Mouse (Mus musculus) G1E (cell line): ENCODE data around the gene Dnase2a.

ENCODE experiments used
- CTCF ChIP-seq: IDR thresholded peaks from 2 replicates; pipeline ENCODE4 v1.5.1; 2012; ENCODE audit warnings: low read depth, low read length, inconsistent platforms, mixed read lengths
- GATA1 ChIP-seq: IDR thresholded peaks from 2 replicates; pipeline ENCODE4 v1.6.1; 2012; ENCODE audit warnings: borderline replicate concordance, low read length, inconsistent platforms, mixed read lengths
- POLR2AphosphoS5 ChIP-seq: IDR thresholded peaks from 2 replicates; pipeline ENCODE4 v1.6.1; 2012; ENCODE audit warnings: low read depth, low read length, inconsistent platforms; ENCODE audit not compliant: insufficient replicate concordance
- TAL1 ChIP-seq: conservative IDR thresholded peaks from 2 replicates; pipeline ENCODE4 v1.6.1; 2012; ENCODE audit warnings: low read depth, low read length, inconsistent platforms, mixed read lengths

DNA sequence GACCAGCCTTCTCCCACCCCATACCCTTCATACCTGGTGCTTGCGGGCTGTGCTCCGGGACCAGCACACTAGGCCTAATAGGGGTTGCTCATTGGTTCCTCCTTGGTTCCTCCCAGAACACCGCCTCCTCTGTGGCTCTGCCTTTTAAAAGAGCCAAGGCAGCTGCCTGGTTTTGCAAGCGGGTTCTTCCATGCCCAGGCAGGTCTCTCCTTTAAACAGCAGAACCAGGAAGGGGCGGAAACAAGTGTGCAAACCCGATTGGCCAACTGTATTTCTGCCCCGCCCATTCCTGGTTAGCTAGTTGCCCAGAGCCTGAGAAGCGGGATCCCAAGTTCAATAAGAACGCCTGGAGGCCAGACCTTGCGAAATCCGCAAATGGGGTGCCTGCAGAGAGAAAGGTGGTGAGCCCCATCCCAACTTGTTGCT lies 14.6 kb upstream of the Dnase2a start, which contains the start of gene Gcdh:
- TF ChIP-seq CTCF = no peak
- TF ChIP-seq TAL1 = no peak
- no peak for TF ChIP-seq GATA1
- TF ChIP-seq POLR2AphosphoS5 = no peak
